Mouse (Mus musculus) liver, adult 2 months (tissue): ENCODE results near the gene Arsa. TPM values are rescaled to one million over a fixed set of nuclear protein-coding genes. Genes with fewer than 3 reads are reported as not detected.
A peak's percentile ranks its signal among the peaks of the same experiment; 100 is the strongest.

Experiments
- DNase-seq: peaks from one replicate; pipeline ENCODE4 v3.0.0-alpha.2; 2011; ENCODE audit warnings: low read depth, low spot score; ENCODE audit errors: extremely low read depth
- H3K27ac ChIP-seq: fragments of 200-500 bp; replicated peaks from 2 replicates; pipeline ENCODE4 v1.5.1; 2012; ENCODE audit warnings: low read depth, mild to moderate bottlenecking, control low read depth, inconsistent platforms, low read length; ENCODE audit not compliant: insufficient read depth
- H3K27me3 ChIP-seq: fragments of 200-500 bp; 2 replicates; pipeline ENCODE4 v1.6.1; 2012; ENCODE audit warnings: mild to moderate bottlenecking, moderate library complexity, low read length, inconsistent platforms; ENCODE audit not compliant: control insufficient read depth, insufficient read depth
- H3K36me3 ChIP-seq: fragments of 200-500 bp; 2 replicates; pipeline ENCODE4 v1.6.1; 2012; ENCODE audit warnings: low read length, inconsistent platforms; ENCODE audit not compliant: control insufficient read depth, insufficient read depth
- H3K4me1 ChIP-seq: fragments of 200-500 bp; 2 replicates; pipeline ENCODE4 v1.6.1; 2011; ENCODE audit warnings: low read length; ENCODE audit not compliant: control insufficient read depth, insufficient read depth
- H3K4me3 ChIP-seq: fragments of 200-500 bp; 2 replicates; pipeline ENCODE4 v1.5.1; 2011; ENCODE audit warnings: low read depth, mild to moderate bottlenecking, control low read depth, low read length, moderate library complexity; ENCODE audit not compliant: insufficient read depth
- H3K79me2 ChIP-seq: fragments of 200-500 bp; 2 replicates; pipeline ENCODE4 v1.6.1; 2012; ENCODE audit warnings: inconsistent platforms, mild to moderate bottlenecking, low read length, moderate library complexity; ENCODE audit not compliant: control insufficient read depth, insufficient read depth
- H3K9ac ChIP-seq: fragments of 200-500 bp; 2 replicates; pipeline ENCODE4 v1.6.1; 2012; ENCODE audit warnings: low read depth, mild to moderate bottlenecking, control low read depth, inconsistent platforms, low read length
- CTCF ChIP-seq: fragments of 200-500 bp; IDR thresholded peaks from 2 replicates; pipeline ENCODE4 v1.5.1; 2011; ENCODE audit warnings: low read depth, low read length, control low read depth
- POLR2A ChIP-seq: fragments of 200-500 bp; IDR thresholded peaks from 2 replicates; pipeline ENCODE4 v1.6.1; 2011; ENCODE audit warnings: low read length, control low read depth; ENCODE audit not compliant: insufficient read depth; ENCODE audit errors: extremely low read depth
- WGBS: fragments of 180-500 bp; shearing (Covaris S2); methylation state at CpG from one replicate; pipeline ENCODE4 v1.1.7; 2018; 5-methylcytosine and 5-hydroxymethylcytosine counted together
- polyA plus RNA-seq: library from polyadenylated mRNA; depleted of rRNA; stranded (reverse); fragments of >200 nt; gene quantifications from 2 replicates; pipeline ENCODE4 v1.2.3, GENCODE M21; 2012
- total RNA-seq: library from RNA; depleted of rRNA; stranded (reverse); fragments of >200 nt; gene quantifications from 2 replicates; pipeline ENCODE4 v1.2.3, GENCODE M21; 2014

Arsa gene
- total and polyA plus RNA-seq, 2 experiments: 4.2 to 29.1 TPM

DNA sequence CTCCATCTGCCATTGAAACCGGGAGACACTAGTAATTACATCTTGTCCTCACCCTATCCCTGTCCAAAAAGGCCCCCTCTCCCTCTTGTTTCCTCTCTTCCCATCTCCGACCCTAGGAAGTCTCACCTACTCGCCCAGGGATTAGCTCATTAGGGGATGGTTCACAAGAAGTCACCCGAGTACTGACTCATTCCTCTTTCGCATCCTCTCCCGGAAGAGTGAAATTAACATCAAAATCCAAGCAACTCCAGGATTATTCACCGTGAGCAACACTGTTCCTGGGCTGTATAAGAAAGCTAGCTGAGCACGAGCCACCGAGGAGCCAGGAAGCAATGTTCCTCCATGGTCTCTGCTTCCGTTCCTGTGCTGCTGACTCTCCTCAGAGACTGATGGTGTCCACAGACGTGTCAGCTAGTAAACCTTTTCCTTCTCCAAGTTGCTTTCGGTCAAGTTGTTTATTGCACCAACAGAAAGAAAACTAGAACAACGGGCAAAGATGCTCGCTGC lies 11.4 kb upstream of the Arsa start:
- WGBS: 52% methylated on average over 14 of the region's 14 CpGs
- no peaks in the 10 kb centered on the region for H3K36me3 ChIP-seq

DNA sequence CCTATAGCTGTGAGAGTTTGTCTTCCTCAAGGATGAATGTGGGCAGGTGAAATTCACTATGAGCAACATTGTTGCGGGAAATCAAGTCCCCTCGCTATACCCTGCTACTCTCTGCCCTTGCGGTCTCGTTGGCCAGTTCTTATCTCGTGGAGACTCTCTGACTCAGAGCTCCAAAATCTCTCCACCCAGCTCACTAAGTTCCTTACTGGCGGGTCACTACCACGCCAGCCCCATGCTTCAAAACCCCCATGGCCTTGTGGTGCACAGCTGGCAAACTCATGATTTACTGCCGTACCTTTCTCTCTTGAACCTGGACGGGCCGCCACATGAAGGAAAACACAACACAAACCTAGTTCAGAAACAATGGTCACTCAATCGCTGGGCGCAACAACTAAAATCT lies 11.0 kb upstream of the Arsa start:
- Histone ChIP-seq H3K27ac (no peak overlapping the region), H3K79me2 (no peaks in the 10 kb centered on the region), H3K4me3 (no peak overlapping the region), H3K4me1 (no peaks in the 10 kb centered on the region; the same call in 1 of the 2 replicates), H3K27me3 (no peaks in the 10 kb centered on the region), H3K36me3 (no peaks in the 10 kb centered on the region), H3K9ac (no peak overlapping the region)
- WGBS: 76% methylated on average over 12 of the region's 12 CpGs
- no peak for DNase-seq
- TF ChIP-seq POLR2A (no peak), CTCF (no peak)

More for the DNA sequence above, 11.4 kb upstream of the Arsa start:
- Histone ChIP-seq H3K27ac (no peak overlapping the region), H3K4me1 (no peaks in the 10 kb centered on the region; the same call in 1 of the 2 replicates), H3K79me2 (no peaks in the 10 kb centered on the region), H3K27me3 (no peaks in the 10 kb centered on the region), H3K4me3 (no peak overlapping the region), H3K9ac (no peak overlapping the region)
- TF ChIP-seq CTCF (no peak), POLR2A (no peak)
- DNase-seq: no peak

DNA sequence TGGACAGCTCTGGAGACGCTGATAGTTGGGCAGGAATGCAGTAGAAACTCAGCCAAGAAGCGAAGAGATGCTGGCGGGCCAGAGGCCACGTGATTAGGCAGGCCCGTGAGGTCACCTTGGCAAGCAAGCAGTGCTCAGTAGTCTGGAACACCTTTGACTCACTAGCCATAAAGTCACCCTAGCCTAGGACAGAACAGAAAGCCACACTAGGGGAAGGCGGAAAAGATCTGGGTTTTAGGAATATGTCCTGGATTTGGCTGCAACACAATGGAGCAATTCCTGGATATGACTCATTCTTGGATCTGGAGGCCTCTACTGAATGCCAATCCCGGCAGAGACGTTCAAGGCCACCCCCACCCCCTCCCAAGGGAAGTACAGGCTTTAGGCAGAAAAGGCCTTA lies 3.4 kb upstream of the Arsa start:
- 6% methylated on average over 8 of the region's 8 CpGs for WGBS
- H3K27ac ChIP-seq: peak overlapping the region; percentile 61
- H3K4me1 ChIP-seq: peaks cover 15% of the 10 kb centered on the region
- no peak overlapping the region for H3K9ac ChIP-seq
- no peak for TF ChIP-seq POLR2A
- no peak for TF ChIP-seq CTCF
- no peaks in the 10 kb centered on the region for H3K27me3 ChIP-seq
- H3K36me3 ChIP-seq: no peaks in the 10 kb centered on the region
- no peaks in the 10 kb centered on the region for H3K79me2 ChIP-seq
- H3K4me3 ChIP-seq: no peak overlapping the region
- DNase-seq: peak; percentile 93

DNA sequence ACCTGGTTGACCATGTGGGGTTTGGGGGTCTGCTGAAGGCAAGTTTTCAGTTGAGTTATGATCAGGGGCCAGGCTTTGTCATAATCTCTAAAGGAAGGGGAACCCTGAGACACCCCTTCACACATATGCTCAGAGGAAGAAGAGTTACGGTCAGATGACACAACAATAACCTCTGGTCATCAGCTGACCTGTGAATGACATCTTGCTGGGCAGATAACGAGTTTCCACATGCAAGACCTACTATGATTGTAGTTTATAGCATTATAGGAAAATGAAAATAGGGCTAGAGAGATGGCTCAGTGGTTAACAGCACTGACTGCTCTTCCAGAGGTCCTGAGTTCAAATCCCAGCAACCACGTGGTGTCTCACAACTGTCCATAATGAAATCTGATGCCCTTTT lies 1.4 kb upstream of the Arsa start:
- TF ChIP-seq POLR2A (no peak), CTCF (no peak)

DNA sequence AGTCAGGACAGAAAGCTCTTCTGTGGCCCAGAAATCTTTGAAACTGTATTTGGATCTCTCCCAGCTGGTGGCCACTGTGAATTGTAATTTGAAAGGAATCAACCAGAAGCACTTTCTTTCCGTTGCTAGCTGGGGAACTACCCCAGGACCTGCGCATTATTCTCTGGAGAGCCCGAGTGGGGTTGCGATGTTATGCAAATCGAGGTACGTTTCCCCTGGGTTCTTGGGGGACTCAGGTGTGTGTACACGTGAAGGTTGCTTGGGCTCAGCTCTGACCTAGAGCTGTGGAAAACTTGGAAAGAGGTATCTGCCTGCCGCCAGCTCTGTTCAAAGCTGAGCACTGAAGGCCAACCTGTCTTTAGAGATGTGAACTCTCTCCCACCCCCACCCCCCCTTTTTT lies 581 bp upstream of the Arsa start:
- H3K36me3 ChIP-seq: no peaks in the 10 kb centered on the region
- peak; percentile 76 for DNase-seq
- H3K27ac ChIP-seq: peak overlapping the region; percentile 25; the same call in 1 of the 2 replicates
- H3K4me3 ChIP-seq: no peak overlapping the region
- peaks cover 18% of the 10 kb centered on the region for H3K4me1 ChIP-seq
- H3K79me2 ChIP-seq: no peaks in the 10 kb centered on the region
- no peak overlapping the region for H3K9ac ChIP-seq
- H3K27me3 ChIP-seq: no peaks in the 10 kb centered on the region
- 59% methylated on average over 8 of the region's 8 CpGs for WGBS
- TF ChIP-seq CTCF: no peak
- no peak for TF ChIP-seq POLR2A

More for the DNA sequence above, 1.4 kb upstream of the Arsa start:
- H3K4me1 ChIP-seq: peaks cover 18% of the 10 kb centered on the region
- no peak overlapping the region for H3K27ac ChIP-seq
- no peak overlapping the region for H3K4me3 ChIP-seq
- H3K79me2 ChIP-seq: no peaks in the 10 kb centered on the region
- WGBS: 46% methylated on average over 3 of the region's 3 CpGs
- no peak overlapping the region for H3K9ac ChIP-seq
- H3K36me3 ChIP-seq: no peaks in the 10 kb centered on the region
- DNase-seq: peak; percentile 73
- no peaks in the 10 kb centered on the region for H3K27me3 ChIP-seq

DNA sequence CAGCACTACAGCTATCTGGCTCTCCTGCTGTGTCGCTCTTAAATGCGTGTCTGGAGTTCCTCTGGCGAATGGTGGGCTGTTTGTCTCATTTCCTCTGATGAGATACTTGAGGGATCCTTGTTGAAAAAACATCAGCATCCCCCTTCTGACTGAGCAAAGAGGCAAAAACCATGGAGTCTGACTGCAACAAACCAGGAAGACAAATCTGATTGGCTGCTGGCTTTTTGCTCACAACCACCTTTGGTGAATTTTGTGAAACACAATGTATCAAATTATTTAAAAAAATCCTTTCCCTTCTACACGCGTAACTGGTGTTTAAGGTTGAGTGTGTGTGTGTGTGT lies 780 bp downstream of the Arsa start:
- Histone ChIP-seq H3K36me3 (no peaks in the 10 kb centered on the region), H3K27ac (peak overlapping the region; percentile 67), H3K79me2 (no peaks in the 10 kb centered on the region), H3K4me3 (peak overlapping the region; percentile 71), H3K27me3 (no peaks in the 10 kb centered on the region), H3K9ac (peak overlapping the region; percentile 68), H3K4me1 (peaks cover 20% of the 10 kb centered on the region)
- DNase-seq: no peak
- under 1% methylated on average over 5 of the region's 5 CpGs for WGBS
- TF ChIP-seq POLR2A: no peak
